Mouse (Mus musculus) liver, adult 2 months (tissue): ENCODE measurements around the gene Mettl3.

Experiments
- CTCF ChIP-seq: fragments of 200-500 bp; IDR thresholded peaks from 2 replicates; pipeline ENCODE4 v1.5.1; 2011; ENCODE audit warnings: low read depth, low read length, control low read depth
- POLR2A ChIP-seq: fragments of 200-500 bp; IDR thresholded peaks from 2 replicates; pipeline ENCODE4 v1.6.1; 2011; ENCODE audit warnings: low read length, control low read depth; ENCODE audit not compliant: insufficient read depth; ENCODE audit errors: extremely low read depth

- no peak for TF ChIP-seq POLR2A
- no peak for TF ChIP-seq CTCF
These were observed 48.4 kb downstream of the Mettl3 start for GRCm38 (mm10) chr14:52256311-52257175.
